Mouse (Mus musculus) granulocyte monocyte progenitor cell, adult 5-6 weeks (primary cell): ENCODE measurements around the gene Stradb. TPM values are rescaled to one million over a fixed set of nuclear protein-coding genes. Genes with fewer than 3 reads are reported as not detected.

ENCODE experiments used
- ATAC-seq: replicated peaks from 2 replicates; pipeline ENCODE4 v1.8.0; 2016; ENCODE audit warnings: mild to moderate bottlenecking, moderate TSS enrichment, inconsistent platforms; ENCODE audit not compliant: poor library complexity, severe bottlenecking
- total RNA-seq, 2 experiments: library from RNA; stranded (forward) in 1 of 2; stranded (reverse) in 1 of 2; fragments of 200-712, 200-1000 nt in 1 of 2; fragments of >200 nt in 1 of 2; fragmentation: Nextera tagmentation in 1 of 2; gene quantifications; 2 replicates each; pipeline ENCODE4 v1.2.3; 2014 to 2017

Stradb gene
- total RNA-seq (2014; fragmentation: Nextera tagmentation) (15.4 and 15.5 TPM in 2 replicates), total RNA-seq (2017) (8.7 and 16.2 TPM in 2 replicates)

DNA sequence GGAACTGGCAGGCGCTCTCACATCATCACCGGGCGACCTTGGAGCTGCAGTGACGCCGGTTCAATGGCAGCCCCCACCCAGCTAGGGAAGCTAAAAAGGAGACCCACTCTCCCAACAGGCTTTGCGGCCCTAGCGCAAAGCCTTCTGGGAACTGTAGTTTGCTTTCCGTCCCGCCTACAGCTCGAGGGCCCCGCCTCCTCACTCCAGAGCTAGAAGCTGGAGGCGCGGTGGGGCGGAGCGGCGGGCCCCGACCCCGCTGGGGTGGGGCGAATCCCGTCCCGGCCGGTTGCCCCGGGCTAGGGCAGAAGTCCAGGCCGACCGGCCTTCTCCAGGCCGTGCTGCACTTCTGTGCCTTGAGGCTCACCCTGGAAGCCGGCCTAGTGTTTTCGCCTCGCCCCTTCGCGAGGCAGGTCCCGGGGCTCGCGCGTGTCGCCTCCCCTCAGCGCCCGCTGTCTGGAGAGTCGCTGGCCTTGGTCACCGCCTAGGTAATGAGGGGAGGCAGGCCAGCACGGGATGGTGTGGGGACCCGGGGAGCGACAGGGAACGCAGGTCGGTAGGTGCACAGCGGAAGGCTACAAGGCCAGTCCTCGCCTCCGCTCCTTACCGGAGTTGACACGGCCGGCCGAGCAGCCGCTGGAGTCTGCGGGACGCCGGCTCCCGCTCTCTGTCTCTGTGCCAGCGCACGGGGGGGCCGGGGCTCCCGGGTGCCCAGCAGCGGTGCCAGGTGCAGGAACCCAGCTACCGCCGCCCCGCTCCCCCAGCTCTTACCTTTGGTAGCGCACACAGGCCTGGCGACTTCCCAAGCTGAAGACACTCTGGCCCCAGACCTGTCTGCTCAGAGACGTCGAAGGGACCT, at the start of gene Stradb, which contains the start of gene Trak2:
Stradb (plus strand) TSS at position 157 of the 856 bp plus-strand sequence.
Trak2 (minus strand) TSS at position 65 of the 856 bp plus-strand sequence.
- peak; percentile 96 for ATAC-seq

DNA sequence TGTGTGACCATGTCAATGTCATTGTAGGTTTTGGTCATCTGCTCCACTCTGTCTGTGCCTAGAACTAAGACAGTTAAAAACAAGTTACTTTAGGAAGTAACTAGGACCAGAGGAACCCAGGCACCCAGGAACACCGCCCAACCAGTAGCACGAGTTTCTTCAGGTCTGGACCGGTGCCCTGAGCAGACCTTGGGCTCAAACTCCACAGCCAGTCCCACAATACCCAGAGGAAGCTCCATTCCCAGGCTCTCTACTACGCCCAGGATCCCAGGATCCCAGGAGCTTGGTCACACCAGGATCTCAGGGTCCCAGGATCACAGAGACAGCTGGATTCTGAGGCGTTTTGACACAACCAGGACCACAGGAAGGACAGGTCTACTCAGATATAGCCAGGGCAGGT, 46.7 kb upstream of the Stradb start:
- no peak for ATAC-seq

DNA sequence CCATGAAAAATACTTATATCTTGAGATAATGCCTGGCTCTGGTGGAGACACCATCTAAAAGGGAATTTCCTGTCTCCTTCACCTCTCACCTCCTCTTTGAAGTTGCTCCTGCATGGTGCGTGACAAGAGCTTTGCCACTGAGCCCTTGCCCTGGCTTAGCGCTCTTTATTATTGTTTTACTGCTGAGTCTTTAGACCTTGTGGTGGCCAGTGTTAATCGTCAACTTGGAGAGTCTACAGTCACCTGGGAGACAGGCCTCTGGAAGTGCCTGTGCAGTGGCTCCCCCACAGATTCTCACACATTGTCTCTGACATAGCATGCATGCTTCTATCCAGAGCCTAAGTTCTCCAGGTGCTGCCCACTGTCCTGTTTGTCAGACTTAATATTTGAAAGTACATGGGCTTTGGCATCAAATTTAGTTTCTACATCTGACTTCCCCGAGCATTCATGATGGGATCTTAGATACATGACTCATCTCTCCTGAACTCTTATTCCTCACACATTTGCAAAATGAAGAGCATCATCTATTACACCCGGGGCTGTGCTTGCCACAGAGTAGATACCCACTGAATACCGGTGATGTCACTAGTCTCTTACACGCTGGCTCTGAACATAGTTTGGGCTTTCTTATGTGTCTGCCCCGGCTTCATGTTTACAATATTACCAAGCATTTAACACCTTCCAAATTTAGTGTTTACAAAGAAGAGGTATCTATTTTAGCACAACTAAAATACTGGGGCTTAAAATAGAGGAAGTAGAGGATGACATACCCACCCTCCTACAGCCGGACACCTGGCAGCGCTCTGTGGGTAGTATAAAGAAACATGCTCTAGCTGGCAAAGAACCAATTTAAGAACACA, 36.3 kb upstream of the Stradb start:
- no peak for ATAC-seq

DNA sequence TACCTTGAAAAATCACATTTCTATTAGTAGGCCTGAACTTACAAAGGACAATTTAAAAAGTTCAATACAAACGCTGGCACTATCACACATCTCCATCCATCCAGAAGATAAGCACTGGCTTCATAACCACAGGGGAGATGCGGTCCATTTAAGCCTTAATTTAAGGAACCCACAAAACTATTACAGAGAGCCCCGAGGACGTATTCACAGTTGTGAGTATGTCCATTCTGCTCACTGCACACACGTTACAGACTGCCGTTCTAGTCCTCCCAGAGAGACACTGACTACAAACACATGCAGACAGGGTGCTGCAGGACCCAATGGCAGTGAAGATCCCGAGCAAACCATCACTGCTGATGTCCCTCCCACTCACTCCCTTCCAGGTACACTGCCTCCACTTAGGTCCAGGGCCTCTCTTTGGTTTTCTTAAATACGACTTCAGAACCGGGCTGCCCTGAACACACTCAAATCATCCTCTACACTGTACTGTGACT, 35.7 kb upstream of the Stradb start:
- ATAC-seq = no peak

DNA sequence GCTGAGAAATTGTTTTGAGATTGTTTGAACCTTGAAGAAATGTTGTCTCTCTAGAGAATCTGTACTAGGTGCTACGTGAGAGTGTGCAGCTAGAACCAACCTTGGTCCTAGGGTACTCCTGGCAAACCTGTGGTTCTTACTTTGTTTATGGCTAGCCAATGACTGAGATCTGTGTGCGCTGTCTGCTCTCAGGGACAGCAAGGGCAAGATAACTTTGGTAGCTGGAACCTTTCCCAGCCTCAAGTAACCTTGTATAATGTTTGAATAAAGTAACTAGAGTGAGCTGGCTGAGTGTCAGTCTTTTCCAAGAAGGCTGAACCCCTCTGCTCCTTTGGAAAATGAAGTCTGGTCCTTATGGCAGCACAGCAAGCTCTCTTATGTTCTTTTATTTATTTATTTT, 27.8 kb upstream of the Stradb start:
- ATAC-seq = no peak

DNA sequence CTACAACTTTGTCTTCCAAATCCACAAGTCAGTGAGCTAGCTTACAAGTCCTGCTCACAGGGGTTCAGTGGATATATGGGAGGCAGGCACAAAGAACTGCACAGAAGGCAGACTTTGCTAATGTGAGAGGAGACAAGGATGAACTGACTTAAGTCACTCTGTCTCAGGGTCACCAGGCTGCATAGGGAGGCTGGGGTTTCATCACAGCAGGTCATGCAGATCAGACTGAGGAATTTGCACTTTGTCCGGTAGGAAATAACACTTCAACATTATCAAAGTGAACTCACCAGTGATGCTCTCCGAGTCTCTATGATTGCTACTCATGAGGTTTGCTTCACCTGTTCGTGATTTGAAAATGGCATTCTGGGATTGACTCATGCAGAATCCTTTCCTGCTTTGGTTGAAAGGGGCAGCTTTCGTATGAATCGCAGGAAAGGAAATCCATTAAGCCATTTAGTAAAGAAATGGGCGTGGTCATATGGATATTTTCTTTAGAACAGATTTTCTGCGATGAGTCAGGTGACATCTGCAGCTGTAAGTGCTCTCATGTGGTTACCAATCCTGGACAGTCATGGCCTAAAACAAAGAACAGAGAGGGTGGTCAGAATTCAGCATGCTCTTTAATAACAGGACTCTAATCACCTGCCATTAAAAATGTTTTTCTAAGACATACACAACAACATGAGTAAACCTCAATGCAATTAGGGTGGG, 27.2 kb upstream of the Stradb start:
- ATAC-seq = no peak

DNA sequence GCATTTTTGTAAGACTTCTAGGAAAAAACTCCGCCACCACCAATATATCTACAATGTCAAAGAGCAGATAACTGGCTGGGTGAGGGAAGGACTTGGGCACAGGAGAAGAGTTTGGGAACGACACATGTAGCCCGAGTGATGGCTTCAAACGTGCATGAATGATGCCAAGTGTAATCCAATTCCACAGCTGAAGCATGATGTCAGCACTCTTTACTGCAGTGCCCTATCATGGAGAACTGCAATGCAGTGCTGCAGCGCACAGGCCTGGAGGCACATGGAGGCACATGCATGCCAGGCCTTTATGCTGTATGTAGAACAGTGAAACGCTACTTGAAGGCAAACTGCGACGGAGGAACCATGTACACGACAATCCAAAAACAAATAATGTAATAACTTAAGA, 26.6 kb upstream of the Stradb start:
- no peak for ATAC-seq

DNA sequence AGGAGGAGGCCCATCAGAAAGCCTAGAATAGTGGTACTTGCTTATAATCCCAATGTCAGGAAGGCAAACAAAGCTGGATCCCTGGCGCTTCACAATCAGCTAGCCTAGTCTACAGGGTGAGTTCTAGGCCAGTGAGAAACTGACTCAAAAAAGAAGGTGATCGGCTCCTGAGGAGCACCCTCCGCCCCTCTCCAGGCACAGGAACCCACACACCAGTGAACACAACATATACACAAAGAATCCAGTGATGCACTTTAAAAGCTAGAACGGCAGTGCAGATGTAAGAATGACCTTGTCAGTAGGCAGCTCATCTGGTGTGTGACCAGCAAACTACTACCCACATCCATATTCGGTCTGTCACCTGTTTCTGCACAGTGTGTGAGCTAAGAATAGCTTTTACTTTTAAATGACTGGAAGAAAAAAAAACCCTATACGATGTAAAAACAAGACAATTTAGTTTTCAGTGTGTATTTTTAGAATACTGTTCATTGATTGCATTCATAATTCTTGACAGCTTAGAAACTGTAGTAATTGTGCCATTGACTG, 23.7 kb upstream of the Stradb start:
- no peak for ATAC-seq

DNA sequence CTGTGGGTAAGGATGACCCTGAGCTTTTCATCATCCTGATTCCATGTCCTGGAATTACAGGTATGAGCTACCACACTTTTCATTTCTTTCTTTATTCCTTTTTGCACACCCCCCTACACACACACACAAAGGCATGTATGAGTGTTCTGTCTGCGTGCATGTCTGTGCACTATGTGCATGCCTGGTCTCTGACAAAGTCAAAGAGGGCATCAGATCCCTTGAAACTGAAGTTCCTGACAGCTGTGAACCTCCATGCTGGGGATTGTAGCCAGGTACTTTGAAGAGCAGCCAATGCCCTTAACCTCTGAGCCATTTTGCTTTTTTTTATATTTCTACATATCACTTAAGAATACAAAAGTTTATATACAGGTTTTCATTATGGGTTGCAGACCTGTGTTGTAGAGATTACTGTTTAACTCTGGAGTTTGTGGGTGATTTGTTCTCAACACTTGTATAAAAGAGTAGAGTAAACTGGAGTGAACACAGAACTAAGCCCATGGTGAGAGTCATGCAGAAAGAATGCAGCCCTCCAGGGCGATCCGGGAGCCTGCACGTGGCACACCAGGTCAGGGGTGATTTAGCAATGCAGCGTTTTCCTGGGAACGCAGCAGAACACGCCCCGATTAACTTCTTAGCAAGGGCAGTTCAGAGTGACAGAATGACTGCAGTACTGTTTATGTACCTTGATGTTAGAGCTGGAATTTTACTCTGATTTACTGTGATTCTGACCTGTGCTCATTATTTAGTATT, 22.2 kb upstream of the Stradb start:
- no peak for ATAC-seq

DNA sequence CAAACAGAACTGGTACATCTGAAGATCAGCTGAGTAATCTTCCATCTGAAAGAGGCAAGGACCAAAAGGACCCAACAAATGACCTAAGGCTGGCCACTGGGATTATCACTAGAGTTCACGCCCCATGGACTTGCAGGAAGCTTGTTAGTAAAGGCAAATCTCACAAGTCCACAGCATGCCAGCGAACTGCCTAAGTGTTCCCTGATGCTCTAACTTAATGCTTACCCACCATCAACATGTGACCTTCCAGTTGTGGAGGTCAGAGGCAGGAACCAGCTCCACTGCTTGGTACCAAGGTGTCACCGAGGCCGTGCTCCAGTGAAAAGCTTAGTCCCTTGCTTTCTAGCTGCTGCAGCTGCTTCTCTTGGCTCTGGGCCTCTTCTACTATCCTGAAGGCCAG, 21.5 kb upstream of the Stradb start:
- ATAC-seq = no peak

DNA sequence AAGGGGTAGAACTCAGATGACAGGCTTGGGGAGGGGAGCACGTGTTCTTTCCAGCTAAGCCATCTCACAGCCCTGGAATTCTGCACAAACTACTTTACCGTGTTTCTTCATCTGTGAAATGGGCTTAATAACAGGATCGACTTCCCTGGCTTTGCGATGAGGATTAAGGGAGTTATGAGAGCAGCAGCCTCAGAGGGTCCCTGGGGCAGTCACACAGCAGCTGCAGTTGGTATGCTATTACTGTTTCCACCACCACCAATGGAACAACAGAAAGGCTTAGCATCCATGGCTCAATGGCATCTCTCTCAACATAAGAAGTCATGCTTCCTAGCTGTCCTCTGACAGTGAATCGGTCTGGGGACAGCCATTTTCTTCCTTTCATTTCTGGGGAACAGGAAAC, 20.8 kb upstream of the Stradb start:
- no peak for ATAC-seq

DNA sequence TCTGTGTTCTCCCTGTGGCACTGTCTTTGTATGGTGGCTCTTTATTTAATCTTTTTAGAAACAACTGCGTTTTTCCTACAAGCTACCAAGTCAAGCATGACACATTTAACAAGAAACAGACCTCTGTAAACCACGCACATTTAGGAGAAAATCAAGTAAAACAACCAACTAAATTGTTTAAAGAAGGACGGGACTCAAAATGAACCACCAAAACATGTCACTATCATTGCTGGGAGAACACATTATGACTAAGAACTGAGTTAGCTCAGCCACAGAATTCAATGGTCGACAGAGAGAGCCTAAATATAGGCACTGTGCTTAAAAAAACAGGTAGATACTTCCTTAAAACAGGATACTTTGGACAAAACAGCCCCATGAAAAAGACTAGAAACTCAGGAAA, 20.3 kb upstream of the Stradb start:
- no peak for ATAC-seq

DNA sequence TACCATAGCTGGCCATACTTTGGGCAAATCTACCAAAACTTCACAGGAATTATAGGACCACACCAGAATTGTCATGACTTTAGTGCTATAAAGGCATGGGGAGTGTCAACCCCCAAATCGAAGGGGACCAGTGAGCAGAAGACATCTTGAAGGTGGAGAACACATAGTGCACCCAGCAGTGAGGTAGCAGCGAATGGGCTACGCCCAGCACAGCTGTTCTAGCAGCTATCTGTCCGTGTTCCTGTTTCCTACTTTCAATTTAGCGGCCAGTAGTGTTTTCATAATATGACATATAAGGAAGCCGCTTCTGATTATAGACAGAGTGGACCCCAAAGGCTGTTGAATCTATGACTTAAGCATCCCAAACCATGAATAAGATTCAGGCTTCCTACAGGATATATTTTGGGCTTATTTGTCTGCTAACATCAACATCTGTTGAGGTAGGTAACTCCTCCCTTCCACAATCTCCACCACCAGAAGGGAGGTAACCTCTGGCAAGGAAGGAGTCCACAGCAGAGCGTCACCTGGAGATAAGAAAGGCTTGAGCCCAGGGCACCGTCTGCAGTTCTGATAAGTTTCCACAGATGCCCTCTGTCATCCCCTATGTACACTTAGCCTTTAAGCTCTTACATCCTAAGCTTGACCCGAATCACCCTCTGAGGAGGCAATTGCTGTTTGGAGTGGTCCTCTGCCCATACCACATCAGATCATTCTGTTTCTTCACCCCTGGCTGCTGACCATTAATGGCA, 19.5 kb upstream of the Stradb start:
- ATAC-seq = peak; percentile 87

DNA sequence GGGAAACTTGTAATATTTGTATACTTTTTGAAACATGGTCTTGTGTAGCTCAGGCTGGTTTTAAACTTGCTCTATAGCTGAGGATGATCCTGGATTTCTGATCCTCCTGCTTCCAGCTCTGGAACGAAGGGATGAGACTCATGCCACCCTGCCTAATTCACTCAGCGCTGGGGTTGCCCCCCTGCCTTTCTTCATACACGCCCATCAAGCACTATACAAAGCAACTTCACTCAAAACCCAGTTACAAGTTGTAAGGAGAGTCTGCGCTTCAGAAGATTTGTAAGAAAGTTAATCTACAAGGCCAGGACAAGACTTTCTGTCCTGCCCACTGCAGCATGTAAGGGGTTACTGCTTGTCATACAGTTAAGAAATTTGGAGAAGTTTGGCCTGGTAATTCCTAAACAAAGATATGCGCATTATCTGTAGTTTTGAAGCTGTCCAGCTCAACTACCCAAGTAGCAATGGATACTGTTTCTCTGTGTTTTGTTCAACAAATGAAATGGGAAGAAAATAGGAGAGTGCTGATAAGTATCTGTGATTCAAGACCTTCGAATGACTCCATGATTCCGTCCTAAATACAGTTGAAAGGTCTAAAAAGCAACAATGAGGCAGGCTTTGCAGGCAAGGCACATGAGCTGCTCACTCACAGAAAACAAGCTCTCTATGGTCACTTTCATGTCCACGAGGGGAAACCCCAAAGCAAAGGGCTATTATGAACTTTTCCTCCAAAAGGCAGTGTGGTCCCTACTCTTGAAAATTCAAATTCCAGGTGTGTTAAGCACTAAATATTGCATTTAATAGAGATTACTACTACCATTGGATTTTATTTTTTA, 18.5 kb upstream of the Stradb start:
- no peak for ATAC-seq

DNA sequence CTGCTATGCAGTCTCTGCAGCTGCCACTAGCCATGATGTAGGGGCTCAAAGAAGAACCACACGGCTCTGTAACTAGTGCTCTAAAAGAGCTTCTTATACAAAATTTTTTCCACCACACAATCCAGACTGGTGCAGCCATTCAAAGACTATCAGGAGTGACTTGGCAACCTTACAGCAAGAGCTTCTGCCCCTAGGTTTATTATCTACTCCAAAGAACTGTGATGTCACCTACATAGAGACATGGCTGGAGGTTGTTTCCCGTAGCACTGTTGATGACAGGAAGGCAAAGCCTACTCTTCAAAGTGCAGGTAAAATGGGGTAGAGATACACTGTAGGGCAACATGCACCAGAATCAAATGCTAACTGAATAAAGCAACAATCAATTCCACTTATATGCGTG, 17.6 kb upstream of the Stradb start:
- no peak for ATAC-seq

DNA sequence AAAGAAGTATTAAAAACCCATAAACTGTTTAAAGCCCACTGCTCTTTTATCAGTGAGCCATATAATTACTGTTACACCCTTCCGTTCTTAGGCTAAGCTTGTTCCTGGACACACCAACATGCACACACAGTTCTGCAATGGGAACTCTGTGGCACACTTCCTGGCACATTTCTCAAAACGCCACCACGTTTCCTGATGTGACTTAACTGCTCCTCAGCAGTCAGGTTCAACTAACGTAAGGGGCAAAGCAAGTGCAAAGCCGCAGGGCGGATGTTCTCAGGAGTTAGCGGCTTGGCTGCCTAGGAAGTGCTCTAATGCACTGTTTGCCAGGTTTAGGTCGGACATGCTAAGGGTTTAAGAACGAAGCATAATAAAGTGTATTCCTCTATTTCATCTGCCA, 17.1 kb upstream of the Stradb start:
- peak; percentile 84 for ATAC-seq

DNA sequence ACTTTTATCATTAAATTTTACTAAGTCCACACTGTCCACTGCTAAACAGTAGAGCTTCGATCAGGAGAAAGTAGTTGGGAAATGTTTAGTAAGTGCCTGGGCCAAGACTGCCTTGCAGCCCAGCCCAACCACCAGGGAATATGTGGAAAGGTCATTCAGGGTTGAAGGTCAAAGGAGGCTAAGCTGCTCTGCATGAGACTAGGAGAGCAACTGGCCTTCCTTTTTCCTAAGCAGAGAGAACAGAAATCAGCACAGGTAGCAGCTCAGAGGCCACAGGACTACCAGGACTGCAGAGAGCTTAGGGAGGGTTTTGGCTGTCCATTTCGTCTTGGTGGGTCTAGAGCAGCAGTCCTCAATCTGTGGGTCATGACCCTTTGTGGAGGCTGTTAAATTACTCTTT, 15.4 kb upstream of the Stradb start:
- no peak for ATAC-seq
